In the genomic region with DNA sequence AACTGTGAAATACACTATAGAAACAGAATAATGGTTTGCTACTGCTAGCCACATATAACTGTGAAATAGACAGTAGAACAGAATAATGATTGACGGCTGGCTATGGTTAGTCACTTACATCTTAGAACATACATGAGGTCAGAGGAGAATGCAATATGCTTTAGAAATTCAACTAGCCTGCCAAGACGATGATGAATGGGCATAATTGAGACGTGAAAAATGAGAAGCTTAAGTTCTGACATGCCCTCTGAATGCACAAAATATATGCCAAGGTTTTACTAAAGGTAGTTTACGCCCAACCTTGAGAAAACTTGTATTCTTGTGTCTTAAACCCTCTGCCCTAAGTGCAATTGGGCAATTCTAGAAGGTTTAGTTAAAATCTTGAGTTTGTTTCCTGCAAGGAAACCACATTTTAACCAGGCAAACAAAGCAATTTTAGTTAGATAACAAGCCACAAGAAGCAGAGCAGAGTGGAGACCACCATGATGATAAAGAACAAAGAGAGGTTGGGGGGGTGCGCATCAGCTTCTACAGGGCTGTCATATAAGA, we compare ENCODE assay signal across 21 mouse cellular contexts.
"Had no signal": no experiment of that assay in that cellular context is flagged by ENCODE, and none has a peak within 500 bp of the region (broad histone marks: within the 10 kb centered on the region; RNA-seq: fewer than 3 reads in every experiment).

No protein-coding gene starts in this region.

- DNase-seq: kidney, adult 8-10 months; kidney, postnatal 14 days; kidney, postnatal 4 days; liver; lung, adult 18-20 months; retina, postnatal 1 day; right cerebral cortex, postnatal 25 days; spleen, adult 18-20 months; thymus, postnatal 14 days; thymus, postnatal 4 days had no signal

- ATAC-seq: liver, embryonic 12.5 days; midbrain, embryonic 13.5 days; midbrain, embryonic 16.5 days had no signal

- H3K4me3 ChIP-seq: limb, embryonic 10.5 days; limb, embryonic 13.5 days; liver, embryonic 12.5 days; liver, embryonic 15.5 days; megakaryocyte, embryonic 14.5 days; midbrain, embryonic 10.5 days; midbrain, embryonic 13.5 days; myocyte; neural tube, embryonic 13.5 days; stomach, embryonic 15.5 days had no signal

- H3K4me1 ChIP-seq: limb, embryonic 10.5 days; limb, embryonic 13.5 days; liver, embryonic 12.5 days; liver, embryonic 15.5 days; midbrain, embryonic 13.5 days; neural tube, embryonic 13.5 days; stomach, embryonic 15.5 days had no signal
